In the genomic region with DNA sequence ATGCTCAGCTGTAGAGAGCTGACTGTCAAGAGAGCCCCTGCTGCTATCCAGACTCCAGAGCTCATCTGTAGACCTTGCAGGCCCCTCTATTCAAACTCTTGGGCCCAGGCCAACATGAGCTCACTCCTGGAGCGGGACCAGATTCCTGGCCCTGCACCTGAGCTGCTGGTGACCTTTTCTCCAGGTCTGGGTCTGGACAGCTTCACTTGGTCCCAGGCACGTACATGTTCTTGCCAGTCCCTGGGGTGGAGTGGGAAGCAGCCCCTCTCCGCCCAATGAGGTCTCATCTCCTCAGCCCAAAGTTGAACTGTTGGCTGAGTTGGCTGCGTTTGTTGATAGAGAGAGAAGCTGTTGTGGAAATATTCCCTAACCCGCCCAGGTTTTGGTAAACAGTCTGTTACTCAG, we compare ENCODE assay signal across 8 mouse cellular contexts. TPM values are rescaled to one million over a fixed set of nuclear protein-coding genes. Genes with fewer than 3 reads are reported as not detected.
A peak's percentile ranks its signal among the peaks of the same experiment; 100 is the strongest.
DNase-seq lines count a peak whose midpoint lies in the region; ATAC-seq and TF ChIP-seq lines count a peak whose summit lies in the region.

No protein-coding gene starts in this region.

- DNase-seq in lung, adult 18-20 months = peak; percentile 60 to 70
- no peak for DNase-seq in lung, adult 2 months
- peak; percentile 62 to 75 for DNase-seq in cerebellum, postnatal 14 days
- peak; percentile 79 for DNase-seq in heart, postnatal 0 days (ENCODE audit: low spot score)

- no peaks in the 10 kb centered on the region for H3K36me3 ChIP-seq in heart, postnatal 0 days (replicated peaks; ENCODE audit: control insufficient read depth, insufficient read depth, low read length)
- no peaks in the 10 kb centered on the region; the same call in 1 of the 2 replicates for H3K36me3 ChIP-seq in limb, embryonic 15.5 days
- H3K36me3 ChIP-seq in forebrain, embryonic 15.5 days = no peaks in the 10 kb centered on the region

- WGBS in lung, adult 2 months = 39% methylated on average over 5 of the region's 5 CpGs
- WGBS in heart, postnatal 0 days = 26% methylated on average over 5 of the region's 5 CpGs
- 57% methylated on average over 5 of the region's 5 CpGs for WGBS in limb, embryonic 15.5 days
- 59% methylated on average over 5 of the region's 5 CpGs for WGBS in forebrain, embryonic 15.5 days

- no peak overlapping the region for H3K4me3 ChIP-seq in lung, adult 2 months (replicated peaks; ENCODE audit: extremely low read depth, low read depth, low read length)
- H3K4me3 ChIP-seq in heart, postnatal 0 days (ENCODE audit: low read depth, low read length) = no peak overlapping the region
- no peak overlapping the region for H3K4me3 ChIP-seq in limb, embryonic 15.5 days
- H3K4me3 ChIP-seq in forebrain, embryonic 15.5 days = no peak overlapping the region

- ATAC-seq in heart, postnatal 0 days (ENCODE audit: insufficient read depth, low read depth) = peak; percentile 55
- no peak for ATAC-seq in limb, embryonic 15.5 days (ENCODE audit: insufficient number of reproducible peaks, low FRiP score, low TSS enrichment, low read depth)
- no peak for ATAC-seq in frontal cortex, adult (ENCODE audit: low TSS enrichment)
- no peak for ATAC-seq in activated CD4-positive, CD25-positive, alpha-beta regulatory T cell, adult 4 months
- ATAC-seq in forebrain, embryonic 15.5 days (replicated peaks) = no peak

- no peak for TF ChIP-seq CTCF in lung, adult 2 months (IDR thresholded peaks at IDR 0.05; ENCODE audit: insufficient read depth, low read length)
- TF ChIP-seq CTCF in heart, postnatal 0 days (IDR thresholded peaks at IDR 0.05; ENCODE audit: low read depth) = no peak

- TF ChIP-seq EP300 in heart, postnatal 0 days (IDR thresholded peaks at IDR 0.05; ENCODE audit: low read depth) = peak; percentile 91; the same call in 1 of the 2 replicates

- no peaks in the 10 kb centered on the region for H3K9me3 ChIP-seq in heart, postnatal 0 days (replicated peaks; ENCODE audit: control insufficient read depth, low read length)
- no peaks in the 10 kb centered on the region for H3K9me3 ChIP-seq in limb, embryonic 15.5 days
- H3K9me3 ChIP-seq in forebrain, embryonic 15.5 days = no peaks in the 10 kb centered on the region

- H3K4me2 ChIP-seq in heart, postnatal 0 days (ENCODE audit: low read depth, low read length) = no peak overlapping the region
- no peak overlapping the region for H3K4me2 ChIP-seq in limb, embryonic 15.5 days
- H3K4me2 ChIP-seq in forebrain, embryonic 15.5 days (replicated peaks) = no peak overlapping the region

- no peak for TF ChIP-seq POLR2A in lung, adult 2 months (IDR thresholded peaks at IDR 0.05; ENCODE audit: borderline replicate concordance, extremely low read depth, low read depth, low read length)

- no peaks in the 10 kb centered on the region for H3K27me3 ChIP-seq in heart, postnatal 0 days (ENCODE audit: control insufficient read depth, insufficient read depth, low read length)
- no peaks in the 10 kb centered on the region for H3K27me3 ChIP-seq in limb, embryonic 15.5 days
- H3K27me3 ChIP-seq in forebrain, embryonic 15.5 days = no peaks in the 10 kb centered on the region

- peak overlapping the region; percentile 99 for H3K27ac ChIP-seq in heart, postnatal 0 days (ENCODE audit: low read depth)
- peak overlapping the region; percentile 65 for H3K27ac ChIP-seq in limb, embryonic 15.5 days
- H3K27ac ChIP-seq in forebrain, embryonic 15.5 days (replicated peaks) = no peak overlapping the region

- 0 out of 2 replicates have a peak overlapping the region, but pooled peaks have one; percentile 26 for H3K9ac ChIP-seq in heart, postnatal 0 days (replicated peaks; ENCODE audit: low read depth, low read length)
- H3K9ac ChIP-seq in limb, embryonic 15.5 days = no peak overlapping the region
- H3K9ac ChIP-seq in forebrain, embryonic 15.5 days (replicated peaks) = no peak overlapping the region

- peaks cover 32% of the 10 kb centered on the region for H3K4me1 ChIP-seq in lung, adult 2 months (ENCODE audit: control insufficient read depth, insufficient read depth, low read length)
- peaks cover 63% of the 10 kb centered on the region for H3K4me1 ChIP-seq in heart, postnatal 0 days (ENCODE audit: control insufficient read depth, insufficient read depth)
- peaks cover 78% of the 10 kb centered on the region for H3K4me1 ChIP-seq in limb, embryonic 15.5 days
- H3K4me1 ChIP-seq in forebrain, embryonic 15.5 days = peaks cover 40% of the 10 kb centered on the region

RNA-seq across cellular contexts. Expression of gene Mrps23, which starts 45.3 kb away (rescaled TPM):
- polyA plus RNA-seq in lung, adult 2 months (2012; rRNA removed) = 23.3 and 39.0 TPM in 2 replicates
- total RNA-seq in heart, postnatal 0 days (2014; rRNA removed; ENCODE audit: low replicate concordance) = 77.6 and 240 TPM in 2 replicates
- polyA plus RNA-seq in heart, postnatal 0 days (2015; fragmentation: Nextera tagmentation; extraction: Ambion mirVana) = 156 TPM in 2 replicates
- polyA plus RNA-seq in limb, embryonic 15.5 days (2015; fragmentation: Nextera tagmentation; extraction: Ambion mirVana) = 52.4 and 53.0 TPM in 2 replicates
- 10 to 100 TPM; 96.8 to 98.7 TPM for polyA plus RNA-seq in activated CD4-positive, CD25-positive, alpha-beta regulatory T cell, adult 4 months (2017; shearing (Covaris generic))
- 67.0 and 68.1 TPM in 2 replicates for polyA plus RNA-seq in forebrain, embryonic 15.5 days (2015; fragmentation: Nextera tagmentation; extraction: Ambion mirVana)
